28 mouse cellular contexts compared by ENCODE assay signal in genomic region chr6:58836476-58836875, GRCm38 (mm10). TPM values are rescaled to one million over a fixed set of nuclear protein-coding genes. Genes with fewer than 3 reads are reported as not detected.
DNase-seq lines count a peak whose midpoint lies in the region; ATAC-seq and TF ChIP-seq lines count a peak whose summit lies in the region.
"Had no signal": no experiment of that assay in that cellular context is flagged by ENCODE, and none has a peak within 500 bp of the region (broad histone marks: within the 10 kb centered on the region; RNA-seq: fewer than 3 reads in every experiment).

No protein-coding gene starts in this region.

- no peak for ATAC-seq in erythroblast, adult 5-6 weeks (replicated peaks; ENCODE audit: low FRiP score, poor library complexity, severe bottlenecking)
- ATAC-seq: activated CD4-positive, CD25-positive, alpha-beta regulatory T cell, adult 4 months; forebrain, embryonic 13.5 days; forebrain, embryonic 16.5 days; hindbrain, embryonic 16.5 days had no signal

- peaks cover 8% of the 10 kb centered on the region for H3K79me2 ChIP-seq in C2C12 (ENCODE audit: control insufficient read depth, insufficient read depth)

- DNase-seq in layer of hippocampus, adult 2 months (ENCODE audit: low spot score in 2 of 2): no peak
- DNase-seq in layer of hippocampus, adult 8-10 months (ENCODE audit: low spot score in 2 of 2): no peak
- DNase-seq in adipocyte (ENCODE audit: low spot score): peak; percentile 64
- peak; percentile 40 for DNase-seq in gonadal fat pad, adult 2 months (ENCODE audit: low read depth)
- DNase-seq in spleen, adult 12 weeks (ENCODE audit: low spot score): no peak
- DNase-seq in lung, postnatal 36 days: no peak
- DNase-seq: adrenal gland, postnatal 10 days; adrenal gland, postnatal 36 days; cerebellum, adult 11 months; cerebellum, adult 2 months; cerebellum, adult 9-11 months; cerebellum, postnatal 25 days; gastrocnemius, postnatal 25 days; heart, adult 11 months had no signal

- no peak overlapping the region for H3K4me3 ChIP-seq in layer of hippocampus, adult 2 months
- H3K4me3 ChIP-seq in C2C12 (ENCODE audit: insufficient read depth, poor library complexity, severe bottlenecking): no peak overlapping the region
- H3K4me3 ChIP-seq: embryonic facial prominence, embryonic 12.5 days; embryonic facial prominence, embryonic 15.5 days; erythroblast, embryonic 14.5 days; forebrain, embryonic 10.5 days; forebrain, embryonic 13.5 days; hindbrain, embryonic 10.5 days; hindbrain, embryonic 13.5 days had no signal

- no peaks in the 10 kb centered on the region for H3K36me3 ChIP-seq in C2C12 (ENCODE audit: control insufficient read depth, insufficient read depth)
- H3K36me3 ChIP-seq: embryonic facial prominence, embryonic 12.5 days; embryonic facial prominence, embryonic 15.5 days; forebrain, embryonic 10.5 days; G1E; hindbrain, embryonic 10.5 days; hindbrain, embryonic 13.5 days had no signal

- 0 out of 2 replicates have a peak overlapping the region, but pooled peaks have one; percentile 18 for H3K27ac ChIP-seq in layer of hippocampus, adult 2 months
- H3K27ac ChIP-seq: embryonic facial prominence, embryonic 12.5 days; embryonic facial prominence, embryonic 15.5 days; forebrain, embryonic 10.5 days; forebrain, embryonic 13.5 days; hindbrain, embryonic 10.5 days; hindbrain, embryonic 13.5 days had no signal

- H3ac ChIP-seq in C2C12 (ENCODE audit: control insufficient read depth, insufficient read length, low read depth): no peak overlapping the region

- no peaks in the 10 kb centered on the region for H3K79me3 ChIP-seq in C2C12 (ENCODE audit: low read depth)

- TF ChIP-seq CTCF in layer of hippocampus, adult 2 months (conservative IDR thresholded peaks at IDR 0.05): no peak
- no peak for TF ChIP-seq CTCF in C2C12 (IDR thresholded peaks at IDR 0.05; ENCODE audit: control insufficient read depth, insufficient read depth, insufficient read length)

- no peaks in the 10 kb centered on the region for H3K27me3 ChIP-seq in C2C12 (ENCODE audit: control insufficient read depth, insufficient read depth, insufficient read length)
- H3K27me3 ChIP-seq: CH12.LX; embryonic facial prominence, embryonic 12.5 days; embryonic facial prominence, embryonic 15.5 days; forebrain, embryonic 13.5 days; hindbrain, embryonic 13.5 days had no signal

TF ChIP-seq in C2C12, 6 proteins besides CTCF, POLR2A, EP300 and RAD21:
- TF ChIP-seq CEBPB (IDR thresholded peaks at IDR 0.05; ENCODE audit: low read depth) (peak; percentile 86), MAX (IDR thresholded peaks at IDR 0.05) (no peak)

RNA-seq across cellular contexts. Expression of gene Herc3, which starts 5.2 kb away (rescaled TPM):
- 100 to 1,000 TPM; 245 to 249 TPM for total RNA-seq in layer of hippocampus, adult 2 months (2021)
- 100 to 1,000 TPM; 136 to 227 (median 220) TPM for total RNA-seq in layer of hippocampus, adult 8-10 months (2022)
- 5.2 TPM for polyA plus RNA-seq in C2C12 (2012; fragmentation: generic; extraction: Trizol)
- polyA plus RNA-seq in gonadal fat pad, adult 2 months (2012; rRNA removed): 19.4 and 22.1 TPM in 2 replicates
- 2.5 and 9.2 TPM in 2 replicates for total RNA-seq in erythroblast, adult 5-6 weeks (2015; ENCODE audit: low replicate concordance)
- 2.9 and 3.6 TPM in 2 replicates for total RNA-seq in erythroblast, adult 5-6 weeks (2017; ENCODE audit: low replicate concordance)

Comparison
In these comparisons a context has a peak if more than half of its experiments do, and no peak if none do; other contexts are left out.
1. DNase-seq: peak in adipocyte (single experiment) and gonadal fat pad, adult 2 months (single experiment); none in layer of hippocampus, adult 2 months (0 of 2), layer of hippocampus, adult 8-10 months (0 of 2), spleen, adult 12 weeks (single experiment) and lung, postnatal 36 days (single experiment).
2. RNA of gene Herc3, which starts 5.2 kb away (total RNA-seq): 245 to 249 TPM in layer of hippocampus, adult 2 months and 136 to 227 TPM in layer of hippocampus, adult 8-10 months; 2.5 to 9.2 TPM in erythroblast, adult 5-6 weeks; every median in the first group is over 10 times any median in the second.